Mouse (Mus musculus) testis, adult 2 months (tissue): Measurements from ENCODE around the gene Gm20388.

Source experiments
- CTCF ChIP-seq: fragments of 200-500 bp; IDR thresholded peaks from 2 replicates; pipeline ENCODE4 v1.5.1; 2012; ENCODE audit warnings: low read depth, mild to moderate bottlenecking, inconsistent platforms, low read length, moderate library complexity; ENCODE audit not compliant: control insufficient read depth, insufficient read depth, insufficient replicate concordance
- POLR2A ChIP-seq: fragments of 200-500 bp; IDR thresholded peaks from 2 replicates; pipeline ENCODE4 v1.6.1; 2012; ENCODE audit warnings: low read depth, mild to moderate bottlenecking, inconsistent platforms, low read length, moderate library complexity; ENCODE audit not compliant: control insufficient read depth

- peak; percentile 9; the same call in 1 of the 2 replicates for TF ChIP-seq CTCF
- no peak for TF ChIP-seq POLR2A
Observed at GRCm38 (mm10) chr8:121313458-121313857, 1402.8 kb downstream of the Gm20388 start.
